18 mouse cellular contexts compared by ENCODE assay signal in the genomic region with DNA sequence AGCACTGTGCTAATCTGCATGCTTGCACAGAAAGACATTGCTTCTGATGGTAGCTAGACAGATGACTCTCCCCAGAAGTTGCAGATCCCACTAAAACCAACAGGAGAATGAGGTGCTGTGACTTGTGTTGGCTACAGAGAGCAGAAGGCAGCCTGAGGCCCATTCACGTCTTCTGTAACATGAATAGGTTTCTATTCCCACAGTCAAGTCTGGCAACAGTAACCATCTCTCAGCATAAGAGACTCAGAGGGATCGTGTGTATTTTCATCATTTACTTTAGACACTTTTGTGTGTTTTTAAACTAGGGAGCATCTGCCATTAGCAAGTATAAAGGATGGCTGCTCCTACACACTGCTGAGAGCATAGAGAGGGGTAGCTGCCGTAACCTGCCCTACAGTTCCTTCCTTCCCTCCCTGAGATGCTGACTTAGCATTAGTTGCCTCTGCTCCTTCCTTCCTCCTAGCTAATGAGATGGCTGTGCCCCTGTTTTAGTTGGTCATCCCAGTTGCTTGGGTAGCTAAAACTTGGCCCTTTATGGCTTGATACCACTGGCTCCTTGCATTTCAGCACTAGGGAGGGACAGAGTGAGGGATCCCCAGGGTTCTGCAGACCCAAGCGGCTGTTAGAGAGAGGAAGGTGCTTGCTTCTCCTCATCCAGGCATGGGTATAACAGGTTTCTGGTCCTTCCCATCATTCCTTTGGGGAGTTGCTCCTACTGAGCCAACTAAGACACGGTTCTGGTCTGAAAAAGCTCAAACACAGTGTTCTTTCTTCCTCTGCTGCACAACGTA. TPM values are rescaled to one million over a fixed set of nuclear protein-coding genes. Genes with fewer than 3 reads are reported as not detected.
DNase-seq lines count a peak whose midpoint lies in the region; ATAC-seq and TF ChIP-seq lines count a peak whose summit lies in the region.
"Had no signal": no experiment of that assay in that cellular context is flagged by ENCODE, and none has a peak within 500 bp of the region (broad histone marks: within the 10 kb centered on the region; RNA-seq: fewer than 3 reads in every experiment).

No protein-coding gene starts in this region.

- peaks cover 66% of the 10 kb centered on the region for H3K4me1 ChIP-seq in cerebellum, adult 2 months (ENCODE audit: control insufficient read depth, insufficient read depth, low read length)
- H3K4me1 ChIP-seq in midbrain, embryonic 10.5 days = peaks cover 39% of the 10 kb centered on the region
- H3K4me1 ChIP-seq in midbrain, embryonic 16.5 days (ENCODE audit: control insufficient read depth, insufficient read depth, low read length) = 0 out of 2 replicates have a peak, but pooled peaks cover 3% of the 10 kb centered on the region
- H3K4me1 ChIP-seq in small intestine, adult 2 months (ENCODE audit: control insufficient read depth, insufficient read depth, insufficient read length, low read length) = peaks cover 3% of the 10 kb centered on the region; the same call in 1 of the 2 replicates
- H3K4me1 ChIP-seq: embryonic facial prominence, embryonic 12.5 days; heart, embryonic 13.5 days had no signal

- 0 out of 2 replicates have a peak, but pooled peaks have one; percentile 42 for ATAC-seq in frontal cortex, adult (ENCODE audit: low TSS enrichment)
- ATAC-seq in midbrain, embryonic 16.5 days = no peak
- ATAC-seq: CD4-positive, CD25-positive, alpha-beta regulatory T cell, adult 4 months; intestine, embryonic 16.5 days had no signal

- no peak for DNase-seq in cerebellum, adult 2 months
- no peak for DNase-seq in cerebellum, postnatal 4 days (ENCODE audit: low spot score in 2 of 2)
- DNase-seq in frontal cortex, postnatal 10 days (ENCODE audit: low spot score in 2 of 2) = no peak
- no peak for DNase-seq in midbrain, embryonic 10.5 days (ENCODE audit: low spot score)
- DNase-seq in right cerebral cortex, postnatal 4 days = no peak
- DNase-seq: adrenal gland, postnatal 10 days; B cell, adult 2 months; gastrocnemius, postnatal 25 days; heart, postnatal 36 days had no signal

- no peaks in the 10 kb centered on the region for H3K27me3 ChIP-seq in cerebellum, adult 2 months (ENCODE audit: control insufficient read depth, insufficient read depth, low read length)
- peaks cover 21% of the 10 kb centered on the region; the same call in 1 of the 2 replicates for H3K27me3 ChIP-seq in midbrain, embryonic 10.5 days (ENCODE audit: low read depth, poor library complexity, severe bottlenecking)
- no peaks in the 10 kb centered on the region for H3K27me3 ChIP-seq in midbrain, embryonic 16.5 days (ENCODE audit: control insufficient read depth, insufficient read depth, low read depth, low read length)
- H3K27me3 ChIP-seq in small intestine, adult 2 months (ENCODE audit: control insufficient read depth, insufficient read depth, low read length) = no peaks in the 10 kb centered on the region; the same call in 1 of the 2 replicates
- H3K27me3 ChIP-seq: embryonic facial prominence, embryonic 12.5 days; hindbrain, embryonic 15.5 days had no signal

- no peak overlapping the region for H3K4me2 ChIP-seq in midbrain, embryonic 16.5 days (ENCODE audit: low read length)
- H3K4me2 ChIP-seq: embryonic facial prominence, embryonic 12.5 days; heart, embryonic 13.5 days; hindbrain, embryonic 15.5 days had no signal

- TF ChIP-seq CTCF in cerebellum, adult 2 months (IDR thresholded peaks at IDR 0.05; ENCODE audit: borderline replicate concordance, insufficient read depth, low read depth, low read length) = no peak
- TF ChIP-seq CTCF in small intestine, adult 2 months (IDR thresholded peaks at IDR 0.05; ENCODE audit: extremely low read depth, insufficient read length, insufficient replicate concordance, low read depth, low read length) = no peak

- TF ChIP-seq POLR2A in cerebellum, adult 2 months (IDR thresholded peaks at IDR 0.05; ENCODE audit: borderline replicate concordance, insufficient read depth, low read length) = no peak
- no peak for TF ChIP-seq POLR2A in small intestine, adult 2 months (IDR thresholded peaks at IDR 0.05; ENCODE audit: low read depth, low read length)

- H3K36me3 ChIP-seq in midbrain, embryonic 10.5 days = peaks cover 23% of the 10 kb centered on the region
- no peaks in the 10 kb centered on the region for H3K36me3 ChIP-seq in midbrain, embryonic 16.5 days (ENCODE audit: control insufficient read depth, insufficient read depth, low read length)
- H3K36me3 ChIP-seq in small intestine, adult 2 months (ENCODE audit: control insufficient read depth, insufficient read depth, low read length) = no peaks in the 10 kb centered on the region
- H3K36me3 ChIP-seq: embryonic facial prominence, embryonic 12.5 days; heart, embryonic 13.5 days; hindbrain, embryonic 15.5 days had no signal

- peak overlapping the region; percentile 99 for H3K27ac ChIP-seq in cerebellum, adult 2 months (ENCODE audit: insufficient read depth, low read length)
- H3K27ac ChIP-seq in midbrain, embryonic 10.5 days (replicated peaks) = 0 out of 2 replicates have a peak overlapping the region, but pooled peaks have one; percentile 46
- H3K27ac ChIP-seq in midbrain, embryonic 16.5 days (ENCODE audit: low read length) = no peak overlapping the region
- H3K27ac ChIP-seq in small intestine, adult 2 months (ENCODE audit: insufficient read depth, low read depth, low read length) = peak overlapping the region; percentile 22; the same call in 1 of the 2 replicates
- H3K27ac ChIP-seq: embryonic facial prominence, embryonic 12.5 days; heart, embryonic 13.5 days; hindbrain, embryonic 15.5 days had no signal

- no peak overlapping the region for H3K4me3 ChIP-seq in cerebellum, adult 2 months (replicated peaks; ENCODE audit: insufficient read depth, low read depth, low read length)
- no peak overlapping the region for H3K4me3 ChIP-seq in midbrain, embryonic 10.5 days
- H3K4me3 ChIP-seq in midbrain, embryonic 16.5 days (ENCODE audit: low read depth, low read length) = no peak overlapping the region
- no peak overlapping the region for H3K4me3 ChIP-seq in small intestine, adult 2 months (ENCODE audit: low read depth, low read length)
- H3K4me3 ChIP-seq: embryonic facial prominence, embryonic 12.5 days; heart, embryonic 13.5 days; hindbrain, embryonic 15.5 days had no signal

- no peak overlapping the region for H3K9ac ChIP-seq in midbrain, embryonic 16.5 days (ENCODE audit: low read depth, low read length)
- H3K9ac ChIP-seq: embryonic facial prominence, embryonic 12.5 days; heart, embryonic 13.5 days; hindbrain, embryonic 15.5 days had no signal

- no peaks in the 10 kb centered on the region for H3K9me3 ChIP-seq in midbrain, embryonic 10.5 days (replicated peaks)
- H3K9me3 ChIP-seq in midbrain, embryonic 16.5 days (replicated peaks; ENCODE audit: control insufficient read depth, low read length, poor library complexity, severe bottlenecking) = no peaks in the 10 kb centered on the region
- H3K9me3 ChIP-seq: embryonic facial prominence, embryonic 12.5 days; heart, embryonic 13.5 days; hindbrain, embryonic 15.5 days had no signal

- 18% methylated on average over 6 of the region's 6 CpGs for WGBS in cerebellum, adult 2 months
- WGBS in midbrain, embryonic 10.5 days = 91% methylated on average over 6 of the region's 6 CpGs
- WGBS in midbrain, embryonic 16.5 days = 85% methylated on average over 6 of the region's 6 CpGs
- 81% methylated on average over 6 of the region's 6 CpGs for WGBS in small intestine, adult 2 months

RNA-seq across cellular contexts. Expression of gene Wnt7a, which starts 52.1 kb away (rescaled TPM):
- 40.7 and 47.2 TPM in 2 replicates for polyA plus RNA-seq in cerebellum, adult 2 months (2012; rRNA removed)
- polyA plus RNA-seq in midbrain, embryonic 10.5 days (2016; fragmentation: Nextera tagmentation; extraction: Ambion mirVana) = 14.4 and 16.8 TPM in 2 replicates
- 8.4 and 10.8 TPM in 2 replicates for polyA plus RNA-seq in midbrain, embryonic 16.5 days (2015; fragmentation: Nextera tagmentation; extraction: Ambion mirVana)
- polyA plus RNA-seq in small intestine, adult 2 months (2012; rRNA removed) = not detected in 2 replicates
- polyA plus RNA-seq: CD4-positive, CD25-positive, alpha-beta regulatory T cell, adult 4 months; heart, postnatal 0 days; intestine, embryonic 16.5 days had no signal
